Mouse (Mus musculus): ENCODE results near the gene Psmb7. TPM values are rescaled to one million over a fixed set of nuclear protein-coding genes. Genes with fewer than 3 reads are reported as not detected.
A peak's percentile ranks its signal among the peaks of the same experiment; 100 is the strongest.

Gene Psmb7
- polyA plus RNA-seq, 1 experiment, result 101 TPM

DNA sequence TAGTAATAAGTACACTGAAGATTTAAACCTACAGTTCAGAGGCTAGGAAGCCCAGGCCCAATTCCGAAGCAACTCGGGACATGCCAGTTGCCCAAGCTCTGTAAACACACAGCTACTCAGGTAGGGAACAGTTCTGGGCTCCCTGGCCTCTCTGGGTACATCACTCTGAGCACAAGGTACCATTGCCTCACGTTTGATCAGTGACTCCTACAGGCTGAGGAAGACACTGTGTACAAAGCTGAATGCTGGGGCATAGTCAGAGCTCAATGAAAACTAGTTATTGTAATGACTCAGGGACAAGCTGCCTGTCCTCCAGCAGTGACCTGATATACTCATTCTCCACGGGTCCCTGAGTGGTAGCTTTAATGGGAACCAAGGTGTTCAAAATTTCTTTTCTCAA, 22.8 kb downstream of the Psmb7 start:
- no peak overlapping the region for H3K27ac ChIP-seq (ENCODE audit: insufficient read depth, low read depth, low read length)
- H3K4me3 ChIP-seq (ENCODE audit: insufficient read depth, low read length), result no peak overlapping the region
- TF ChIP-seq CTCF (IDR thresholded peaks at IDR 0.05; ENCODE audit: low read depth, low read length) (no peak), POLR2A (IDR thresholded peaks at IDR 0.05; ENCODE audit: borderline replicate concordance, low read depth, low read length) (no peak)
- H3K4me1 ChIP-seq (ENCODE audit: control insufficient read depth, insufficient read depth, low read length), result peaks cover 12% of the 10 kb centered on the region

DNA sequence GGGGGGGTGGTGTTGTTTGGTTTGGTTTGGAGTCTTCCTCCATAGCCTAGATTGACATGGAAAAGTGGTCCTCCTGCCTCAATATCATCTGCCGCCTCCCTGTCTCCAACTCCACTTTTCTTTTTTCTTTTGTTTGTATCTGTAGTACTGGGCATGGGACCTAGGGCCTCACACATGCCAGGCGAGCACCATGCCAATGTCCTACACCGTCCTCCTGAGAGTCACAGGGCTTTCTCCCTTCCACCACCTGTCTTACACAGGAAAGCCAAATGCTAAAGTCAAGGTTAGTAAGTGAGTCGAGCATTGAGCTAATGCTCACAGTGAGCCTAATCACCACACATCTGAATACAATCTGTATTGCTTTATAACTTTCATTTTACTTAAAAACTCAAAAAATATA, 24.1 kb downstream of the Psmb7 start:
- H3K4me1 ChIP-seq (ENCODE audit: control insufficient read depth, insufficient read depth, low read length), result peaks cover 22% of the 10 kb centered on the region
- H3K27ac ChIP-seq (ENCODE audit: insufficient read depth, low read depth, low read length), result no peak overlapping the region
- TF ChIP-seq POLR2A (IDR thresholded peaks at IDR 0.05; ENCODE audit: borderline replicate concordance, low read depth, low read length) (no peak), CTCF (IDR thresholded peaks at IDR 0.05; ENCODE audit: low read depth, low read length) (no peak)
- H3K4me3 ChIP-seq (ENCODE audit: insufficient read depth, low read length), result no peak overlapping the region

DNA sequence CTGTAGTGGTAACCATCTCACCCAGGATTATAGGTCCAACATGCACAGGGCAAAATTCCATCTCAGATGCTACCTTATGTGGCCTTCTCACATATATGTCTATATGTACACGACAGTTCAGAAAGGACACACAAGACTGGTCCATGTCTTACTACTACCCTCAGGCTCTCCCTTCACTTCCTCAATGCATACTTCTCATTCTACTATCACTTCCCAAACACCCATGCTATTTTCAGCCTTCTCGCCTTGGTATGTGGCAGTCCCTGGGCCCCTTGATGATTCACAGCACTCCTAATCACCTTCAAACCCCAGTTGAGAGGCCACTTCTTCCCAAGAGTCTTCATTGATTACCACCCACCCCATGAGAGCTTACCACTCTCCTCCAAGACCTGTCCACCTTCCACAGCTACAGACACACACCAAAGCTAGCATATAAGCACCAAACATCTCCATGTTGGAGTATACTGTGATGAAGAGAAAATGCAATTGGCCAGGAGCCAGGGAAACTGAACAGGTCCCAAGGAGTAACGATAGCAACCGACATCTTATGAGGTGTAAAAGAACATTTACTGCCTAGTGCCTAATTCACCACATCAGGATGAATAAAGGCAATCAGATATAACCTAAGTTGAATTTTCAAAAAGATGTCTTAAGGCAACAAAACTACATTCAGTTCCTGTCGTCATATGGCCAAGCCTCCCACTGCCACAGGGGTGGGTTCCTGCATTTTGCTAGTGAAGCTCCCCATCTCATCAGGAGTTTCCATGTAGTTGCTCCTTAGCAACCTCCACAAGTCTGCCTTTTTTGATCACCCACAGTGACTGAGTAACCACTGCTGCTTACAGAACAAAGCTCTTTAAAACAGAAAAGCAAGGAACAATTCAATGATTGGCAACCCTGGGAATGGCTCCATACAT, 26.7 kb downstream of the Psmb7 start:
- H3K27ac ChIP-seq (ENCODE audit: insufficient read depth, low read depth, low read length), result peak overlapping the region; percentile 24
- H3K4me3 ChIP-seq (ENCODE audit: insufficient read depth, low read length), result no peak overlapping the region
- TF ChIP-seq POLR2A (IDR thresholded peaks at IDR 0.05; ENCODE audit: borderline replicate concordance, low read depth, low read length), result no peak
- no peak for TF ChIP-seq CTCF (IDR thresholded peaks at IDR 0.05; ENCODE audit: low read depth, low read length)
- peaks cover 24% of the 10 kb centered on the region for H3K4me1 ChIP-seq (ENCODE audit: control insufficient read depth, insufficient read depth, low read length)

DNA sequence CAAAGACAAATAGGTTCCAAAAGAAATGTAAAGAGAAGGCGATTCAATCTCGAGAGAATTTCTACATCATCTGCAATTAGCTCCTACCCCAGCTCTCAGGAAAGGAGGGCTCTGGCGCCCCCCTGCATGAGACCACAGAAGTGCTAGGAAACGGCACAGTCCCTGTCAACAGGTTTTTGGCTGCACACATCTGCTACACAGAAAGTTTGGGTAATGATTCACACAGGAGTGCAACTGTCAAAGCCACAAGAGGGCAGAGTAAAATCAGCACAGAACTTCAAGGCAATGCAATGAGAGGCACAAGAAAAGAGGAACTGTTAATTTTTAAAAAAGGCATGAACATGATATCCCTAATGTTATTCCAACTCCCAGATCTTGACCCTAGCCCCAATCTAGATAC, 27.8 kb downstream of the Psmb7 start:
- Histone ChIP-seq H3K27ac (ENCODE audit: insufficient read depth, low read depth, low read length) (no peak overlapping the region), H3K4me1 (ENCODE audit: control insufficient read depth, insufficient read depth, low read length) (peaks cover 24% of the 10 kb centered on the region), H3K4me3 (ENCODE audit: insufficient read depth, low read length) (no peak overlapping the region)
- TF ChIP-seq POLR2A (IDR thresholded peaks at IDR 0.05; ENCODE audit: borderline replicate concordance, low read depth, low read length) (no peak), CTCF (IDR thresholded peaks at IDR 0.05; ENCODE audit: low read depth, low read length) (peak; percentile 38; the same call in 1 of the 2 replicates)

DNA sequence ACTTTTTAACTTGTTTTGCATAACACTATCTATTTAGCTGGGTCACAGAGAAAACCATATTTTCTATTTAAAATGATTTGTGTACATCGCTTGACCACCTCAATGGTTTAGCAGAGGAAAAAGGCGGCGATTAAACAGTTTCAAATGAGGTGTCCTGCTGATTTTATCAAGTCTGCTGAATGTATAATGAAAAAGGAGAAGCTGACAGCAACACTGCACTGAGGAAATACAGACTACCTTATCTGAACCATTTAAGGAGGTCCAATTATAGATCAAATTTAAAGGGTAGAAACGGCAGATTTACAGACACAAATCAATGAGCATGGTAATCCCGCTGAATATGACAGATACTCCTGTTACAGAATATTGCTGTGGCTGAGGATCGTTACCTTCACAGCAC, 29.4 kb downstream of the Psmb7 start:
- Histone ChIP-seq H3K4me1 (ENCODE audit: control insufficient read depth, insufficient read depth, low read length) (peaks cover 24% of the 10 kb centered on the region), H3K27ac (ENCODE audit: insufficient read depth, low read depth, low read length) (no peak overlapping the region), H3K4me3 (ENCODE audit: insufficient read depth, low read length) (no peak overlapping the region)
- TF ChIP-seq CTCF (IDR thresholded peaks at IDR 0.05; ENCODE audit: low read depth, low read length) (no peak), POLR2A (IDR thresholded peaks at IDR 0.05; ENCODE audit: borderline replicate concordance, low read depth, low read length) (no peak)

DNA sequence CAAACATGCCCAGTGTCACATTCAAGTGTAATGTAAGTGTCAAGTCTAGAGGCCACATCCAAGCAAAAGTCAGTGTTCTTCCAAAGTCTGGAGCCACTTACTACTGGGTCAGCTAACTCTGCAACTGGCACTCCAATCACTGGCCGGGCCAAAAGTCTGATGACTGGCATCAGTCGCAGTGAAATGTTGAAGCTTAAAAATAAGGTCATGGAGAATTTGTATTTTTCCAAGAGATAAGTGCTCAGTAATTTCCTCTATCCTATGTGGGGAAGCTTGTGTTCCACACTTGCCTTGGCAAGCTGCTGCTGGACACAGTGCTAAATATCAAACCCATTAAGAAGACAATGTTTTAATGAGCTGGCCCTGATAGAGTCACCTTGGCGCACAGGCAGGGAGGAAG, 30.3 kb downstream of the Psmb7 start:
- TF ChIP-seq CTCF (IDR thresholded peaks at IDR 0.05; ENCODE audit: low read depth, low read length), result no peak
- TF ChIP-seq POLR2A (IDR thresholded peaks at IDR 0.05; ENCODE audit: borderline replicate concordance, low read depth, low read length), result no peak
- H3K4me1 ChIP-seq (ENCODE audit: control insufficient read depth, insufficient read depth, low read length), result peaks cover 24% of the 10 kb centered on the region
- no peak overlapping the region for H3K4me3 ChIP-seq (ENCODE audit: insufficient read depth, low read length)
- no peak overlapping the region for H3K27ac ChIP-seq (ENCODE audit: insufficient read depth, low read depth, low read length)

DNA sequence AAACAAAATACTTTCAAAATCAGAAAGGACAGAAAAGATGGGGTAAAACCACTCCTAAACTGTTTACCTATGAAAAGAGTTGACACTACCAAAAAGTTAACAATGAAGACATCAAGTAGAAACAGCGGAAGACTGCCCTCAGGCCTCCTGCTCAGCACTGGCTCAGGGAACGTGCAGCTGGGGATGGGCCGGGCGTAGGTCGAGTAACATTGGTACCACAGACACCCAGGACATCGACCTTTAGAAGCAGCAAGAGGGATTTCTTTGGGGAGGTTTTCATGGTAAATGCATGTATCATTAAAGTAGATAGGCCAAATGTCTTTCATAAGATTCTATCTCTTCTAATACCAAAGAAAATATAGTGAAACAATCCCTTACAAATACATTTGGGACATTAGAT, 31.3 kb downstream of the Psmb7 start:
- H3K27ac ChIP-seq (ENCODE audit: insufficient read depth, low read depth, low read length), result no peak overlapping the region
- no peak for TF ChIP-seq CTCF (IDR thresholded peaks at IDR 0.05; ENCODE audit: low read depth, low read length)
- no peak for TF ChIP-seq POLR2A (IDR thresholded peaks at IDR 0.05; ENCODE audit: borderline replicate concordance, low read depth, low read length)
- no peak overlapping the region for H3K4me3 ChIP-seq (ENCODE audit: insufficient read depth, low read length)
- H3K4me1 ChIP-seq (ENCODE audit: control insufficient read depth, insufficient read depth, low read length), result peaks cover 24% of the 10 kb centered on the region

DNA sequence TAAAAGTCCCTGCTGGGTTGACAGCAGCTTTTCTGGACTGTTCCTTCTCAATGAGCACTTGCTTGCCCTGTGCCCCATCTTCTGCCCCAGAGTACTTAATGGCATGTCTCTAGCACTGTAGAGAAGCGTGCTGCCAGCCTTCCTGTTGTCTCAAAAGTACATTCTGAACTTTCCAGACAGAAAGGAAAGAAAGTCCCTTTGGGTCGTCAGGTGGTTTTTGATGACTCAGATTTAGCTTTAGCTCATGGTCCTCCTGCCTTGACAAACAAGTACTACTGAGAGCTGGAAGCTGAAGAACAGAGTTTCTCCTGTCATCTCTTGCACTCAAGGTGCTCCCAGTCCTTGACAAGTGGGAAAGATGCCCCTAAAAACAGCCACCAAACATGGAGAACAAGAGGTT, 33.7 kb downstream of the Psmb7 start:
- no peak overlapping the region for H3K27ac ChIP-seq (ENCODE audit: insufficient read depth, low read depth, low read length)
- TF ChIP-seq POLR2A (IDR thresholded peaks at IDR 0.05; ENCODE audit: borderline replicate concordance, low read depth, low read length), result no peak
- TF ChIP-seq CTCF (IDR thresholded peaks at IDR 0.05; ENCODE audit: low read depth, low read length), result no peak
- H3K4me1 ChIP-seq (ENCODE audit: control insufficient read depth, insufficient read depth, low read length), result peaks cover 17% of the 10 kb centered on the region
- no peak overlapping the region for H3K4me3 ChIP-seq (ENCODE audit: insufficient read depth, low read length)

DNA sequence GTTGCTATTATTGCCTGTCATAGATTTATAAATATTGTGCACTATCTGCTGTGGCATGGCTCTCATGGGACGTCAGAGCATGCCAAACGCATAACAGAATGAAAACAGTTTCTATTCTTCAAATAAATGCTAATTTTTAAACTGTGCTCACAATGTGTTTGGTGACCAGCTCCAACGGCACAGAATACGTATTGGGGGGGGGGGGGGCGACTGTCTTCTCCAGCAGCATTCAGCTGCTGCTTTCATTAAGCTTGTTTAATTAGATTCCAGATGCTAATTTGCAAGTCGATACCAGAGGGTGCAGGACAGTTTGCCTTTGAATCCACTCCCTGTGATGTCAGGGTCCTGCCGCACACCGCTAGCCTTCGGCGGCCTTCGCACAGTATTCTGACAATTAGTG, 34.6 kb downstream of the Psmb7 start:
- no peak overlapping the region for H3K27ac ChIP-seq (ENCODE audit: insufficient read depth, low read depth, low read length)
- peaks cover 10% of the 10 kb centered on the region; the same call in 1 of the 2 replicates for H3K4me1 ChIP-seq (ENCODE audit: control insufficient read depth, insufficient read depth, low read length)
- TF ChIP-seq CTCF (IDR thresholded peaks at IDR 0.05; ENCODE audit: low read depth, low read length) (no peak), POLR2A (IDR thresholded peaks at IDR 0.05; ENCODE audit: borderline replicate concordance, low read depth, low read length) (no peak)
- no peak overlapping the region for H3K4me3 ChIP-seq (ENCODE audit: insufficient read depth, low read length)

DNA sequence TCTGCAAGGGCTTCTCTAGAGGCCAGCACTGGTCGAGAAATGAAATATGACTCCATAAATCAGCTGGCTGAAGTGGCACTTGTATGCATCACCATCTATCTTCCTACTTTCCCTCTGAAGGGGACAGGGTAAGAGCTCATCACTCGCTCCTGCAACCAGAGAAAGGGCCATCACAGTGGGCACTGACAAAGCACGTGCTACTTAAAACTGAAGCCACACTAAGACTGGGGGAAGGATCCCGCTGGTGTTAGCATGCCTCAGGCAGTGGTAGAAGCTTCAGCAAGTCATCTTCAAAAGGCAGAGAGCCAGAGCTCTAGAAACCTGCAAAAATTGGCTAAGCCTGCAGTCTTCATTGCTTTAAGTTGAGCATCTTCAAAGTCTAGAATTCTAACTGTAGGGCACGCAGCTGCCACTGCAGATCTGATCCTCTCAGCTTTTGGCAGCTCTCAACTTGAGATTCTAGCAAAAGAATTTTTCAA, 35.0 kb downstream of the Psmb7 start:
- H3K4me3 ChIP-seq (ENCODE audit: insufficient read depth, low read length), result no peak overlapping the region
- peaks cover 10% of the 10 kb centered on the region; the same call in 1 of the 2 replicates for H3K4me1 ChIP-seq (ENCODE audit: control insufficient read depth, insufficient read depth, low read length)
- TF ChIP-seq POLR2A (IDR thresholded peaks at IDR 0.05; ENCODE audit: borderline replicate concordance, low read depth, low read length) (no peak), CTCF (IDR thresholded peaks at IDR 0.05; ENCODE audit: low read depth, low read length) (no peak)
- H3K27ac ChIP-seq (ENCODE audit: insufficient read depth, low read depth, low read length), result no peak overlapping the region
